Comparison of ENCODE assay signal across 27 mouse cellular contexts in genomic region chr8:13626114-13626513, GRCm38 (mm10). TPM values are rescaled to one million over a fixed set of nuclear protein-coding genes. Genes with fewer than 3 reads are reported as not detected.
DNase-seq lines count a peak whose midpoint lies in the region; ATAC-seq and TF ChIP-seq lines count a peak whose summit lies in the region.
"Had no signal": no experiment of that assay in that cellular context is flagged by ENCODE, and none has a peak within 500 bp of the region (broad histone marks: within the 10 kb centered on the region; RNA-seq: fewer than 3 reads in every experiment).

No protein-coding gene starts in this region.

- H3K9me3 ChIP-seq in hindbrain, postnatal 0 days (ENCODE audit: low read length) = no peaks in the 10 kb centered on the region
- H3K9me3 ChIP-seq in hindbrain, embryonic 11.5 days (ENCODE audit: control insufficient read depth, low read length) = no peaks in the 10 kb centered on the region
- no peaks in the 10 kb centered on the region for H3K9me3 ChIP-seq in lung, postnatal 0 days (ENCODE audit: low read length)
- H3K9me3 ChIP-seq: embryonic facial prominence, embryonic 13.5 days; forebrain, embryonic 10.5 days; forebrain, embryonic 15.5 days; hindbrain, embryonic 15.5 days; intestine, embryonic 15.5 days; limb, embryonic 10.5 days; limb, embryonic 15.5 days; liver, embryonic 13.5 days; midbrain, embryonic 10.5 days; midbrain, embryonic 15.5 days had no signal

- TF ChIP-seq CTCF in heart, adult 2 months (IDR thresholded peaks at IDR 0.05) = no peak
- no peak for TF ChIP-seq CTCF in hindbrain, postnatal 0 days (IDR thresholded peaks at IDR 0.05; ENCODE audit: low read depth)
- TF ChIP-seq CTCF in lung, postnatal 0 days (IDR thresholded peaks at IDR 0.05) = no peak

- TF ChIP-seq EP300 in heart, adult 2 months (IDR thresholded peaks at IDR 0.05; ENCODE audit: insufficient read depth, low read depth, low read length) = no peak
- TF ChIP-seq EP300 in lung, postnatal 0 days (IDR thresholded peaks at IDR 0.05) = no peak

- no peak for ATAC-seq in hindbrain, postnatal 0 days
- no peak for ATAC-seq in hindbrain, embryonic 11.5 days (ENCODE audit: low FRiP score)
- no peak for ATAC-seq in lung, postnatal 0 days
- ATAC-seq: CD4-positive, CD25-positive, alpha-beta regulatory T cell, adult 4 months; forebrain, embryonic 15.5 days; intestine, embryonic 15.5 days; midbrain, embryonic 15.5 days had no signal

- 91% methylated on average over 10 of the region's 10 CpGs for WGBS in heart, adult 2 months
- WGBS in hindbrain, postnatal 0 days = 80% methylated on average over 10 of the region's 10 CpGs
- 87% methylated on average over 10 of the region's 10 CpGs for WGBS in hindbrain, embryonic 11.5 days
- 69% methylated on average over 10 of the region's 10 CpGs for WGBS in lung, postnatal 0 days

- no peak for TF ChIP-seq POLR2A in heart, adult 2 months (IDR thresholded peaks at IDR 0.05; ENCODE audit: insufficient read depth, low read depth, low read length)

- H3K79me2 ChIP-seq in heart, adult 2 months (replicated peaks; ENCODE audit: control insufficient read depth, insufficient read depth, low read length) = no peaks in the 10 kb centered on the region

- no peak overlapping the region for H3K4me2 ChIP-seq in hindbrain, postnatal 0 days (ENCODE audit: low read depth, low read length)
- H3K4me2 ChIP-seq in hindbrain, embryonic 11.5 days (replicated peaks; ENCODE audit: low read depth, low read length) = no peak overlapping the region
- no peak overlapping the region for H3K4me2 ChIP-seq in lung, postnatal 0 days (replicated peaks; ENCODE audit: low read depth, low read length)
- H3K4me2 ChIP-seq: embryonic facial prominence, embryonic 13.5 days; forebrain, embryonic 15.5 days; heart, embryonic 12.5 days; hindbrain, embryonic 15.5 days; intestine, embryonic 15.5 days; limb, embryonic 15.5 days; liver, embryonic 13.5 days; midbrain, embryonic 15.5 days had no signal

- no peak for DNase-seq in heart, adult 2 months
- DNase-seq in heart, postnatal 14 days = no peak
- DNase-seq in hindbrain, postnatal 0 days (ENCODE audit: low spot score) = no peak
- no peak for DNase-seq in hindbrain, embryonic 11.5 days (ENCODE audit: low spot score)
- DNase-seq in lung, postnatal 0 days (ENCODE audit: low spot score) = no peak
- DNase-seq in lung, adult 18-20 months = no peak
- no peak for DNase-seq in left cerebral cortex, adult 9 months (ENCODE audit: low spot score in 2 of 2)
- DNase-seq: adrenal gland, postnatal 14 days; cerebellum, adult 11 months; kidney, adult 2 months; kidney, postnatal 36 days; layer of hippocampus, postnatal 36 days; liver, embryonic 13.5 days; right cerebral cortex, postnatal 4 days; thymus, adult 2 months; thymus, postnatal 36 days had no signal

- intact Hi-C loops in heart, adult 2 months (cut with DNase I) = no loop called here
- intact Hi-C loops in heart, postnatal 14 days (cut with DNase I) = no loop called here

- H3K4me3 ChIP-seq in heart, adult 2 months = no peak overlapping the region
- no peak overlapping the region for H3K4me3 ChIP-seq in hindbrain, postnatal 0 days (ENCODE audit: low read length)
- no peak overlapping the region for H3K4me3 ChIP-seq in hindbrain, embryonic 11.5 days (ENCODE audit: low read depth, low read length)
- H3K4me3 ChIP-seq in lung, postnatal 0 days (ENCODE audit: low read depth, low read length) = no peak overlapping the region
- H3K4me3 ChIP-seq: embryonic facial prominence, embryonic 13.5 days; forebrain, embryonic 10.5 days; forebrain, embryonic 15.5 days; heart, embryonic 12.5 days; hindbrain, embryonic 15.5 days; intestine, embryonic 15.5 days; limb, embryonic 10.5 days; limb, embryonic 15.5 days; liver, embryonic 13.5 days; midbrain, embryonic 10.5 days; midbrain, embryonic 15.5 days had no signal

- 0 out of 2 replicates have a peak, but pooled peaks cover 1% of the 10 kb centered on the region for H3K36me3 ChIP-seq in heart, adult 2 months (ENCODE audit: control insufficient read depth, insufficient read depth, low read length)
- H3K36me3 ChIP-seq in hindbrain, postnatal 0 days (ENCODE audit: insufficient read depth, low read length) = peaks cover 4% of the 10 kb centered on the region; the same call in 1 of the 2 replicates
- H3K36me3 ChIP-seq in hindbrain, embryonic 11.5 days (ENCODE audit: control insufficient read depth, insufficient read depth, low read length) = no peaks in the 10 kb centered on the region; the same call in 1 of the 2 replicates
- 0 out of 2 replicates have a peak, but pooled peaks cover 13% of the 10 kb centered on the region for H3K36me3 ChIP-seq in lung, postnatal 0 days (ENCODE audit: insufficient read depth, low read length)
- H3K36me3 ChIP-seq: forebrain, embryonic 15.5 days; hindbrain, embryonic 15.5 days; intestine, embryonic 15.5 days; midbrain, embryonic 15.5 days had no signal

- no peak overlapping the region for H3K9ac ChIP-seq in heart, adult 2 months (ENCODE audit: low read depth, low read length)
- H3K9ac ChIP-seq in hindbrain, postnatal 0 days (replicated peaks; ENCODE audit: low read length) = no peak overlapping the region
- H3K9ac ChIP-seq in hindbrain, embryonic 11.5 days (ENCODE audit: low read depth, low read length) = no peak overlapping the region
- H3K9ac ChIP-seq in lung, postnatal 0 days (replicated peaks; ENCODE audit: low read depth) = no peak overlapping the region
- H3K9ac ChIP-seq: embryonic facial prominence, embryonic 13.5 days; forebrain, embryonic 15.5 days; heart, embryonic 12.5 days; hindbrain, embryonic 15.5 days; intestine, embryonic 15.5 days; limb, embryonic 15.5 days; liver, embryonic 13.5 days; midbrain, embryonic 15.5 days had no signal

- peak overlapping the region; percentile 77 for H3K27ac ChIP-seq in heart, adult 2 months
- H3K27ac ChIP-seq in hindbrain, postnatal 0 days = peak overlapping the region; percentile 89; the same call in 1 of the 2 replicates
- H3K27ac ChIP-seq in hindbrain, embryonic 11.5 days (ENCODE audit: low read depth, low read length) = no peak overlapping the region
- peak overlapping the region; percentile 90 for H3K27ac ChIP-seq in lung, postnatal 0 days (ENCODE audit: low read length)
- H3K27ac ChIP-seq: forebrain, embryonic 15.5 days; liver, embryonic 13.5 days; midbrain, embryonic 15.5 days had no signal

- H3K27me3 ChIP-seq in heart, adult 2 months (ENCODE audit: control insufficient read depth, insufficient read depth, low read length) = no peaks in the 10 kb centered on the region
- no peaks in the 10 kb centered on the region for H3K27me3 ChIP-seq in hindbrain, postnatal 0 days (ENCODE audit: insufficient read depth, low read length)
- H3K27me3 ChIP-seq in hindbrain, embryonic 11.5 days (ENCODE audit: control insufficient read depth, insufficient read depth, low read length) = no peaks in the 10 kb centered on the region
- H3K27me3 ChIP-seq in lung, postnatal 0 days (replicated peaks; ENCODE audit: insufficient read depth, low read length) = no peaks in the 10 kb centered on the region
- H3K27me3 ChIP-seq: embryonic facial prominence, embryonic 13.5 days; forebrain, embryonic 15.5 days; heart, embryonic 12.5 days; hindbrain, embryonic 15.5 days; intestine, embryonic 15.5 days; limb, embryonic 15.5 days; liver, embryonic 13.5 days; midbrain, embryonic 15.5 days had no signal

- H3K4me1 ChIP-seq in heart, adult 2 months (ENCODE audit: control insufficient read depth, insufficient read depth, low read length) = peaks cover 27% of the 10 kb centered on the region
- H3K4me1 ChIP-seq in hindbrain, postnatal 0 days (ENCODE audit: insufficient read depth, low read length) = peaks cover 30% of the 10 kb centered on the region
- H3K4me1 ChIP-seq in hindbrain, embryonic 11.5 days (replicated peaks; ENCODE audit: control insufficient read depth, insufficient read depth, low read length) = peaks cover 14% of the 10 kb centered on the region
- peaks cover 27% of the 10 kb centered on the region; the same call in 1 of the 2 replicates for H3K4me1 ChIP-seq in lung, postnatal 0 days (ENCODE audit: insufficient read depth, low read depth, low read length)

RNA-seq across cellular contexts. Expression of gene Rasa3, which starts 51.3 kb away (rescaled TPM):
- 10 to 100 TPM; 14.6 to 16.9 TPM for total RNA-seq in heart, adult 2 months (2021)
- polyA plus RNA-seq in heart, adult 2 months (2012; rRNA removed) = 16.5 and 16.8 TPM in 2 replicates
- total RNA-seq in heart, postnatal 14 days (2021) = 10 to 100 TPM; 22.2 to 22.6 TPM
- total RNA-seq in hindbrain, postnatal 0 days (2014; rRNA removed) = 84.7 and 85.2 TPM in 2 replicates
- 29.4 and 33.5 TPM in 2 replicates for polyA plus RNA-seq in hindbrain, postnatal 0 days (2015; fragmentation: Nextera tagmentation; extraction: Ambion mirVana)
- 19.4 and 24.3 TPM in 2 replicates for polyA plus RNA-seq in hindbrain, embryonic 11.5 days (2014; fragmentation: Nextera tagmentation; extraction: Ambion mirVana)
- 28.5 and 28.6 TPM in 2 replicates for polyA plus RNA-seq in lung, postnatal 0 days (2015; fragmentation: Nextera tagmentation; extraction: Ambion mirVana)
